Mouse (Mus musculus) myocyte (in vitro differentiated cells): Measurements from ENCODE around the gene Tmem247.

ENCODE experiments used
- E2F4 ChIP-seq: IDR thresholded peaks from one replicate; pipeline ENCODE4 v1.6.1; 2011; ENCODE audit warnings: mild to moderate bottlenecking, control low read depth, moderate library complexity; ENCODE audit not compliant: insufficient read depth
- MAX ChIP-seq: IDR thresholded peaks from one replicate; pipeline ENCODE4 v1.6.1; 2011; ENCODE audit warnings: low read depth, mild to moderate bottlenecking, control low read depth

DNA sequence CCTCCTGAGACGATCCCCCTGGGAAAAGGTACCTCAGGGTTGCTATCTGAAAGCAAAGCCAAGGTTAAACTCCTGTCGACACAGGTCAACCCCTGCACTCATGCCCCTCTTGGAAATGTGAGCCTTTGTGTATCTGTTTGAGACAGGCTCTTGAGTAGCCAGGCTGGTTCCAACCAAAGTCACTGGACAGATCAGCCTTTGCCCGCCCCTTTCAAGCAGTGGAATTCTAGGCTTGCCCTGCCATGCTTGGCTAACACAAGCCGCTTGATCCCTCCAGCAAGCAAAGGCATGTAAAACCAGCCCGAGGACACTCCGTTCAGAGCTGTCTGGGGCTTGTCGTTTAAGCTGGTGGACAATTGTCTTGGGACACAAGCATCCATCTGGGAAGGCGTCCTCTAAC, 8.8 kb upstream of the Tmem247 start:
- no peak for TF ChIP-seq E2F4
- no peak for TF ChIP-seq MAX
